Comparison of ENCODE assay signal across 11 mouse cellular contexts in the genomic region with DNA sequence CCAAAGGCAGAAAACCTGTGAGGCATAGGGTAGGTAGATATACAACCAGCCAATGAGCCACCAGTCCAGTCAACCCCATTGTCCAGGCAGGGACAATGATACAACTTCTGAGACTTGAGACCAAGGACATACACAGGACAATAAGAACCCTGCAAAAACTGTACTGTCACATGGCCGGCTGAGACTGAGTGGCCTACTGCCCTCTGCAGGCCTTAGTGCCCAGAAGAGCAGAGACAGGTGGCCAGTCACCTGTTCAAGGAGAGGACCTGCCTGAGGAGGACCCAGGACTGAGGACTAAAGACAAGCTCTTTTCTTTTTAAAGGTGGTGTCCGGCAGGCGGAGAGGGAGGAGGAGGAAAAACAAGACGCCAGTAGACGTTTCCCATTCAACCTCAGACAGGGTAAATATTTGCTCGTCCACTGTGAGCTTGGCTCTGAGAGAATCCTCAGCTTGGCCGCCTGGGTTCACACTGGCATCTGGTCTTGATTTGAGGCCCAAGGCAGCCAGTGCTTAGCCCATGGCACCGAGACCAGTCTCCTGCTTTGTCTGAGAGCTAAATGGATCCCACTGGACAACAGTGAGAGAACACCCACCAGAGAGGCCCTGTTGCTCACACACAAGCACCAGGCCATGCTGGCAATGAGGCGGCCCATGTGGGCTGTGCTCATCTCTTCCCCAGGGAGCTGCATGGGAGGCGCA. TPM values are rescaled to one million over a fixed set of nuclear protein-coding genes. Genes with fewer than 3 reads are reported as not detected.
DNase-seq lines count a peak whose midpoint lies in the region; ATAC-seq and TF ChIP-seq lines count a peak whose summit lies in the region.
"Had no signal": no experiment of that assay in that cellular context is flagged by ENCODE, and none has a peak within 500 bp of the region (broad histone marks: within the 10 kb centered on the region; RNA-seq: fewer than 3 reads in every experiment).

No protein-coding gene starts in this region.

- H3K27me3 ChIP-seq in limb, embryonic 12.5 days, result no peaks in the 10 kb centered on the region
- H3K27me3 ChIP-seq: forebrain, embryonic 12.5 days had no signal

- peak; percentile 27; the same call in 1 of the 2 replicates for TF ChIP-seq CTCF in bone marrow, adult 2 months (IDR thresholded peaks at IDR 0.05; ENCODE audit: control insufficient read depth, insufficient read depth, low read length)

- DNase-seq in cerebellum, postnatal 10 days, result peak; percentile 32 to 48
- DNase-seq in cerebellum, adult 9-11 months, result no peak
- DNase-seq in left cerebral cortex, postnatal 4 days, result peak; percentile 32
- DNase-seq in left cerebral cortex, postnatal 10 days (ENCODE audit: extremely low spot score in 1 of 2, low spot score in 2 of 2), result no peak
- no peak for DNase-seq in thymus, postnatal 25 days
- no peak for DNase-seq in cerebellum, adult 9-10 months
- DNase-seq: heart, adult 2 months; retina, postnatal 1 day had no signal

- H3K27ac ChIP-seq in bone marrow, adult 2 months (ENCODE audit: control insufficient read depth, insufficient read depth, low read depth, low read length, poor library complexity), result no peak overlapping the region
- H3K27ac ChIP-seq in limb, embryonic 12.5 days, result 0 out of 2 replicates have a peak overlapping the region, but pooled peaks have one; percentile 17
- H3K27ac ChIP-seq: forebrain, embryonic 12.5 days; heart, adult 2 months had no signal

- no peak for TF ChIP-seq POLR2A in bone marrow, adult 2 months (IDR thresholded peaks at IDR 0.05; ENCODE audit: borderline replicate concordance, control insufficient read depth, low read depth, low read length)

- no peak for ATAC-seq in limb, embryonic 12.5 days (ENCODE audit: insufficient number of reproducible peaks, insufficient read depth, low FRiP score, low TSS enrichment, low read depth)

- H3K4me1 ChIP-seq in bone marrow, adult 2 months (ENCODE audit: control insufficient read depth, insufficient read depth, low read length), result peaks cover 7% of the 10 kb centered on the region; the same call in 1 of the 2 replicates
- H3K4me1 ChIP-seq in limb, embryonic 12.5 days (replicated peaks), result peaks cover 77% of the 10 kb centered on the region

- no peak overlapping the region for H3K4me3 ChIP-seq in bone marrow, adult 2 months (replicated peaks; ENCODE audit: control insufficient read depth, low read depth, low read length)
- no peak overlapping the region for H3K4me3 ChIP-seq in limb, embryonic 12.5 days (replicated peaks)
- H3K4me3 ChIP-seq: forebrain, embryonic 12.5 days; heart, adult 2 months had no signal

- intact Hi-C loops in left cerebral cortex, postnatal 4 days (cut with DNase I), result no loop called here
- intact Hi-C loops in left cerebral cortex, postnatal 10 days (cut with DNase I), result no loop called here

- no peaks in the 10 kb centered on the region for H3K9me3 ChIP-seq in limb, embryonic 12.5 days
- H3K9me3 ChIP-seq: forebrain, embryonic 12.5 days had no signal

- WGBS in bone marrow, adult 2 months, result 88% methylated on average over 10 of the region's 10 CpGs
- WGBS in limb, embryonic 12.5 days, result 56% methylated on average over 10 of the region's 10 CpGs

- H3K4me2 ChIP-seq in limb, embryonic 12.5 days, result no peak overlapping the region
- H3K4me2 ChIP-seq: forebrain, embryonic 12.5 days had no signal

- H3K36me3 ChIP-seq in limb, embryonic 12.5 days, result peaks cover 7% of the 10 kb centered on the region
- H3K36me3 ChIP-seq: forebrain, embryonic 12.5 days had no signal

- no peak overlapping the region for H3K9ac ChIP-seq in limb, embryonic 12.5 days (replicated peaks)
- H3K9ac ChIP-seq: forebrain, embryonic 12.5 days had no signal

RNA-seq across cellular contexts. Expression of gene Smad3, which starts 56.4 kb away (rescaled TPM):
- total RNA-seq in left cerebral cortex, postnatal 4 days (2021), result 10 to 100 TPM; 16.0 to 20.4 TPM
- 10 to 100 TPM; 15.4 to 15.6 TPM for total RNA-seq in left cerebral cortex, postnatal 10 days (2021)
- 9.1 and 17.1 TPM in 2 replicates for polyA plus RNA-seq in bone marrow, adult 2 months (2011; ENCODE audit: insufficient read depth, insufficient read length, low replicate concordance, missing spikeins)
- polyA plus RNA-seq in limb, embryonic 12.5 days (2016; fragmentation: Nextera tagmentation; extraction: Ambion mirVana), result 39.9 and 43.4 TPM in 2 replicates

Comparison
In these comparisons a context has a peak if more than half of its experiments do, and no peak if none do; other contexts are left out.
1. DNase-seq: peak in cerebellum, postnatal 10 days (2 of 2) and left cerebral cortex, postnatal 4 days (single experiment); none in cerebellum, adult 9-11 months (single experiment), left cerebral cortex, postnatal 10 days (0 of 2), thymus, postnatal 25 days (single experiment) and cerebellum, adult 9-10 months (single experiment).